Mouse (Mus musculus) adrenal gland, adult (tissue): ENCODE measurements around the gene Rnf6.

Experiments used
- DNase-seq, 2 experiments: peaks; one replicate each; pipeline ENCODE4 v3.0.0; 2022 to 2023; ENCODE audit warnings: low spot score in 1 of 2; ENCODE audit not compliant: inconsistent age in 2 of 2

Gene Rnf6

GRCm38 (mm10) chr5:146220879-146221714 lies at the start of gene Rnf6:
TSS of gene Rnf6 (minus strand) at chr5:146221555.
- DNase-seq: peak; percentile 96 to 97

- no peak for DNase-seq
Measured at GRCm38 (mm10) chr5:146270593-146270992, 49.2 kb upstream of the Rnf6 start.

GRCm38 (mm10) chr5:146267776-146268175 lies 46.4 kb upstream of the Rnf6 start:
- DNase-seq: no peak

- no peak for DNase-seq
Measured at GRCm38 (mm10) chr5:146265934-146266591, 44.7 kb upstream of the Rnf6 start.

DNA sequence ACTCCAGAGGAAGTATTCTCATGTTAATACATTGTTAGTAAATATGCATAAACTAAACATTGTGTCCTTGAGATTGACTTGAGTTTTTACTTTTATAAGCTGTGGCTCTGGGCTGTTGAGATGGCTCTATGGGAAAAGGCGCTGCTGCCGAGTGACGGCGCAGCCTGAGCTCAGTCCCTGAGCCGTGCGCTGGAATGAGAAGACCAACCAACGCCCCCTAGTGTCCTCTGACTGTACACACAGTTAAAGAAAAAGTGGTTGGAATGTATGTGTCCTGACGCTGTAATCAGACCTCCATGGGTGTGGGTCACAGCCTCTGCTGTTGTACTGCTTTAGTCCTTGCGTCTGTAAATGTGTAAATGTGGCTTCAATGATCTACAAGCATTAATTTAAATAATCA lies 38.6 kb upstream of the Rnf6 start:
- DNase-seq: peak in 1 of 2 experiments; percentile 63

DNA sequence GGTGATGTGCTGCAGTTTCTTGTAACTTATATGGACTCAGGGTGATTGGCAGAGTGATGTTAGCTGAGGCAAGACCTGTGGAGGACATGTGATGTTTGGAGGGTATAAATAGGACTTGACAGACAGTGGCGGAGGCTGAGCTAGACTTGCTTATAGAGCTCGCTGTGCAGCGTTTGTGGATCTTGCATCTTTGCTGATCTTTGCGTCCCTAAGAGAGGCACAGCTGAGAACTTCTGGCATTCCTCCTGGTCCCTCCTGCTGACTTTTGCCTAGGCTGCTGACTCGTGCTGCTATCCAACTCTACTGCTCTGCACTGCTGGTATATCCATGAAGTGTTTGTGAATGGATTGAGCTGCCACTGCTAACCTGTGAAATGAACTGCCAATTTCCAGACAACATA lies 32.3 kb upstream of the Rnf6 start:
- DNase-seq: peak in 1 of 2 experiments; percentile 57

DNA sequence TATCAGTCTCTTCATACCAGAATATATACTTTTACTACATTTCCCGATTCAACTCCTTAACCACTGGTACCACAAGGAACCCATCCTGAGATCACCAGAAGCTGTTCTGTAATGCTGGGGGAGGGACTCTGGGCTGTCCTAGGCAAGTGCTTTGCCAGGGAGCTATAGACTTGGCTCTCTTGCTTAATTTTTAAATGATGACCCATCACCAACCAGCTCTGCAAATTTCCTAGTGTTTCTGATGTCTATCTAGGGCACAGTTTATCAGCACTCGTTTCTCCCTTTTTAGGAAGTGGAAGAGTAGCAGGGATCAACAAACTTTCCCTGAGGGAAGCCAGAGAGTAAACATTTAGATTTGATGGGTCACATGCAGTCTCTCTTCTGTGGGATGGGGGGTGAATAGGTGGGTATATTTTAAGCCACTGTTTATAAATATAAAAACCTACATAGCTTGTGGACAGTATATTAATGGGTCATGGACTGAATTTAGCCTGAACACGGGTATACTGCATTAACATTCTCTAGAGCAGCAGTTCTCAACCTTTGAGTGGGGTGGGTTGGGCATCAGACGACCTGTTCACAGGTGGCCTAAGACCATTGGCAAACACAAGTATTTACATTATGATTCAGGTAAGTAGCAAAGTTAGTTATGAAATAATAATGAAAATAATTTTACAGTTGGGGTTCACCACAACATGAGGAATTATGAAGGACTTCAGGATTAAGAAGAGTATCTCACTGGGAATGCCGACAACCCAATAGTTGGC lies 30.5 kb upstream of the Rnf6 start:
- peak; percentile 50 to 91 for DNase-seq

DNA sequence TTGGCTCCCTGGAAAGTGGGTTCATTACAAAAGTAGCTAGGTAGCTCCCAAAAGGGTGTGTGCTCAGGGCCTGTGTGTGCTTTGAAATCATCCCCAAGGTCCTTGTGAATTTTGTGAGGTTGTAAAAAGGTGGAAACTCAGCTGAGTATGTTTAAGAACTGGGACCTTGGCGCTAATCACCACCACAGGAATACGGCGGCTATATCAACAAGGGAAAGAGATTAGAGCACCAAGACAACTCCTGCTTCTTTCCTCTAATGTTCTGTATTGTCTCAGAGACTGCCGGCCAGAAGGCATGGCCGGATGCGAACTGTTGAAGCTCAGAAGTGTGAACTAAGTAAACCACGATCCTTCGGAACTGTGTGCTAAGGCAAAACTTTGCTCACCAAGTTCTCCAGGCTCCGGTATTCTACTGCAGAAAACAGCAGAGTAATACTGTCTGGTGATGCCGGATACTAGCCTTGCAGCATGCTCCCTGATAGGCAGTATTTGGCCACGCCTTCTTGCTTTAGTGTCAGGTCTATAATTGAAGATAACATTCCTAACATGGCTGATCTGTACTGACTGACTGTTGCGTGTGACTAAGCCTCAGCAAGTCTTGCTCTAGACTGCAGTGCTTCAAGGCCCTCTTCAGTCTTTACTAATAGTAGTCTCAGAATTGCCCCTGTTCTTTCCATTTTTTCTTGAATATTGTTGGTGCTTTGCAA lies 29.2 kb upstream of the Rnf6 start:
- peak in 1 of 2 experiments; percentile 76 for DNase-seq

DNA sequence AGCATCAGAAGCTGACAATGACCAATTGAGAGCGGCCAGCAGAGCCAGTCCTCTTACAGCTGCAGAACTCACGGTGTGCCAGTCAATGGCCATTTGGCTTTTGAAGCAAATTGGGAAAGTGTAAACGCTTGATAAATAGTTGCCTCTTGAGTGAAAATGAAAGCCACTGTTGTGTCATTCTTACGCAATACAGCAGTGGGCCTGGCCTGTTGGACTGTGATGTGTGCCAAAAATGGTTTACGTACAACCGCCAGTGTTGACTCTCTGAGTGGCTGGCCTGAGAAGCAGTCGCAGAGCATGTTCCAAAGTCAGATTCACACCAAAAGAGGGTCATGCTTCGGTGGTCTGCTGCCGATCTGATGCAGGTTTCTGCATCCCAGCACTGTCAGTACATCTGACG lies 27.4 kb upstream of the Rnf6 start:
- DNase-seq: peak in 1 of 2 experiments; percentile 80

GRCm38 (mm10) chr5:146247709-146248108 lies 26.4 kb upstream of the Rnf6 start:
- DNase-seq: no peak

DNA sequence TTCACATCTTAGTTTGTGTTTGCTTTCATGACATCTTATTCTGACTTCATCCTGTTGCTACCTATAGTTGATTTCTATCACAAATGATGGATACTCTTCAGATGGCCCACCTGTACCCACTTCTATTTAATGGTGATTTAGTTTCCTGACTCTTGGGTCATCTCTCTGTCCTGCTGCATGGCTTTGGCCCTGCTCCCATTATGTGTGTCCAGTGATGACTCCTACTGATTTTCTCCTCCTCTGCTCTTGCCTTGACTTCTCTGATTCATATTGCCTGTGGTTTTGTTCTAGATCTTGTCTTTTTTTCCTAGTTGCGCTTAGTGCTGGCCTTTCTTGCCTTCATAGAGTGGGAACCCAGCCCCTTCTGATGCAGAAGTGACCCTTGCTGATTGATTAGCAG lies 25.0 kb upstream of the Rnf6 start:
- peak in 1 of 2 experiments; percentile 82 for DNase-seq

DNA sequence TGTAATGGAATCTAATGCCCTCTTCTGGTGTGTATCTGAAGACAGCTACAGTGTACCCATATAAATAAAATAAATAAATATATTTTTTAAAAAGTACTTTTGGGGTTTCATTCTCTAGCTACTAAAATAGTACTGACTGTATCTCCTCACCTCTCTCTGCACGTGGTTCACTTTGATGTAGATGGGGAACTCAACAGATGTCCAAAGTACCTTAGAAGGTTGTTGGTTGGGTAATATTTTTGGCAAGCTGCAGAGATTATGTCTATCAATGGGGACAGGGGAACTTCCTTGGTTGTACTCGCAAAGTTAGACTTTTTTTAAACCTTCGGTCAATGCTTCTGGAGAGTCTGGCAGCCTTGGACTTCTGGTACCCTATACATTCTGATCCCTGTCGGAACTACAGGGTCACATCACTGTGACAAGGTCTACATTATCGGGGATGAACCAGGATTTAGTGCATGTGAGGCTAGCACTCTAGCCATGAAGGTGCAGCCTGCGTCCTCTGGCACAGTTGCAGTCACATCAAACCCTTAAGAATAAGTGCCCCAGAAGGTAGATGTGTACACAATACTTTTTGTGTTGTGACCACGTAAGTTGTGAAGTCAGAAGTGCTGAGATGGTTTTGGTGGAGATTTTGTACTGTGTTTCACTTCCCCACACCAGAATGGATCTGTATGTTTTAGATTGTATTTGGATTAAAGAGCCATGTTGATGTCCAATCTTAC lies 24.5 kb upstream of the Rnf6 start:
- DNase-seq: no peak

DNA sequence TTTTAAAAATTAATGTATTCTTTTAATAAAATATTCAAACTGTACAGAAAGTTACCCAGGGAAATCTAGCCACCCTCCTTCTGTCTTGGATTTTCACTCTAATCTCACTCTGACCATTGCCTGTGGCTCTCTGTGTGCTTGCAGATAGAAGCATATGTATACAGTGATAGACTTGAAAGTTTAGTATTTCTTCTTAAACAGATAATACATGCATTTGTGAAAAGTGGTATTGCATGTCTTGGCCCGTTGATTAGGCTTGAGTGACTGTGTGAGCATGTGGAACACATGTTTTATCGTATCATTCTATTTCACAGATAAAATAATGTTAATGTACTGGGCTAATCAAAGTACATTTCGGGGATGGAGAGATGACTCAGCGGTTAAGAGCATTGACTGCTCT lies 23.8 kb upstream of the Rnf6 start:
- DNase-seq: no peak

GRCm38 (mm10) chr5:146241202-146241601 lies 19.8 kb upstream of the Rnf6 start:
- DNase-seq: no peak

GRCm38 (mm10) chr5:146240771-146241170 lies 19.4 kb upstream of the Rnf6 start:
- DNase-seq: no peak

DNA sequence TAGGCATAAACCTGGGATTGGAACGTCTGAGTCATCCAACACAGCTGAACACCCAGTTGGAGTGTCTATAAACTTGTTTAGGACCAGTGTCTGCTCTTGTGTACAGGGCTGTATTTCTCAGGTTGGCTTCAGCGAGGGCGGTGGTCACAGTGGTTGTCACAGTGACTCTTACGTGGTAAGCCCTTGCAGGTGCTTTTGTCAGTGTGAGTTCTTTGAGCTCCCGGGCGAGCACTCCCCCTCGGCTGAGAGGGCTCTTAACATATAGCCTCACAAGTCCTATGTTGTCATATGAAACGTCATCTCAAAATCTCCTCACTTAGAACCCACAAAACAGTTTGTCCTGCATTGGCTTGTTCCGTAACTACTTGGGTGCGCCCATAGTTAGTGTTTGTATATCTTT lies 16.9 kb upstream of the Rnf6 start:
- DNase-seq: peak in 1 of 2 experiments; percentile 38

GRCm38 (mm10) chr5:146234336-146234735 lies 13.0 kb upstream of the Rnf6 start:
- DNase-seq: no peak

GRCm38 (mm10) chr5:146232816-146233215 lies 11.5 kb upstream of the Rnf6 start:
- peak in 1 of 2 experiments; percentile 63 for DNase-seq

GRCm38 (mm10) chr5:146232056-146232675 lies 10.8 kb upstream of the Rnf6 start:
- peak in 1 of 2 experiments; percentile 63 for DNase-seq

DNA sequence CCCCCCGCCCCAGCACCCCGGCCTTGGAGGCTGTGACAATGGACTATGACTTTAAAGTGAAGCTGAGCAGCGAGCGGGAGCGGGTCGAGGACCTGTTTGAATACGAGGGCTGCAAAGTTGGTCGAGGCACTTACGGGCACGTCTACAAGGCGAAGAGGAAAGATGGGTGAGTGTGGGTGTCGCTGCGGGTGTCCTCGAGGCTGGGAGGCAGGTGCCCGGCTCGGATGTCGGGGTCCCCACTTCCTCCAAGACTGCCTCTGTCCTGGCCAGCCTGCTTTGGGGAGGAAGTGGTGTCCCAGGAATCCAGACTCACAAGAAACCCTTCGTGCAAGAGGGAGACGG lies 10.3 kb upstream of the Rnf6 start:
- DNase-seq: peak in 1 of 2 experiments; percentile 86
